Mouse (Mus musculus): ENCODE measurements around the gene Hmg20b. TPM values are rescaled to one million over a fixed set of nuclear protein-coding genes. Genes with fewer than 3 reads are reported as not detected.

Gene Hmg20b
- polyA plus RNA-seq, 1 experiment: 51.8 TPM

- Histone ChIP-seq H3K4me3 (ENCODE audit: low read depth, low read length) (no peak overlapping the region), H3K4me1 (ENCODE audit: control insufficient read depth, insufficient read depth, low read length) (peaks cover 4% of the 10 kb centered on the region), H3K9me3 (replicated peaks; ENCODE audit: control insufficient read depth, insufficient read depth, low read length, poor library complexity, severe bottlenecking) (no peaks in the 10 kb centered on the region), H3K36me3 (ENCODE audit: control insufficient read depth, insufficient read depth, low read length, poor library complexity, severe bottlenecking) (no peaks in the 10 kb centered on the region), H3K27me3 (ENCODE audit: control insufficient read depth, insufficient read depth, low read length, poor library complexity, severe bottlenecking) (no peaks in the 10 kb centered on the region), H3K9ac (ENCODE audit: low read depth, poor library complexity, severe bottlenecking) (no peak overlapping the region), H3K27ac (ENCODE audit: insufficient read depth, low read length) (no peak overlapping the region)
- TF ChIP-seq CTCF (IDR thresholded peaks at IDR 0.05; ENCODE audit: low read depth, low read length): no peak
- TF ChIP-seq EP300 (IDR thresholded peaks at IDR 0.05; ENCODE audit: insufficient read depth, low read depth, low read length): no peak
- TF ChIP-seq POLR2A (IDR thresholded peaks at IDR 0.05; ENCODE audit: insufficient read depth, low read length): no peak
Measured at GRCm38 (mm10) chr10:81297845-81298244, 52.4 kb downstream of the Hmg20b start.

- no peak overlapping the region for H3K27ac ChIP-seq (ENCODE audit: insufficient read depth, low read length)
Measured at GRCm38 (mm10) chr10:81297246-81297645, 53.0 kb downstream of the Hmg20b start.

More at GRCm38 (mm10) chr10:81297246-81297645, 53.0 kb downstream of the Hmg20b start:
- Histone ChIP-seq H3K36me3 (ENCODE audit: control insufficient read depth, insufficient read depth, low read length, poor library complexity, severe bottlenecking) (no peaks in the 10 kb centered on the region), H3K9ac (ENCODE audit: low read depth, poor library complexity, severe bottlenecking) (no peak overlapping the region), H3K9me3 (replicated peaks; ENCODE audit: control insufficient read depth, insufficient read depth, low read length, poor library complexity, severe bottlenecking) (no peaks in the 10 kb centered on the region), H3K4me1 (ENCODE audit: control insufficient read depth, insufficient read depth, low read length) (peaks cover 4% of the 10 kb centered on the region), H3K27me3 (ENCODE audit: control insufficient read depth, insufficient read depth, low read length, poor library complexity, severe bottlenecking) (no peaks in the 10 kb centered on the region), H3K4me3 (ENCODE audit: low read depth, low read length) (no peak overlapping the region)
- no peak for TF ChIP-seq CTCF (IDR thresholded peaks at IDR 0.05; ENCODE audit: low read depth, low read length)
- TF ChIP-seq EP300 (IDR thresholded peaks at IDR 0.05; ENCODE audit: insufficient read depth, low read depth, low read length): no peak
- no peak for TF ChIP-seq POLR2A (IDR thresholded peaks at IDR 0.05; ENCODE audit: insufficient read depth, low read length)

Other genes starting within 250 kb of the Hmg20b start
- 46.3 and 53.0 TPM in 2 replicates for gene Map2k2, start 244.6 kb downstream of the Hmg20b start, polyA plus RNA-seq (2011; ENCODE audit: insufficient read depth, insufficient read length, low read depth, missing spikeins)
- 12.6 and 14.4 TPM in 2 replicates for gene Zbtb7a, start 215.3 kb downstream of the Hmg20b start, polyA plus RNA-seq (2011; ENCODE audit: insufficient read depth, insufficient read length, low read depth, missing spikeins)
- gene Pias4, start 182.6 kb downstream of the Hmg20b start, polyA plus RNA-seq (2011; ENCODE audit: insufficient read depth, insufficient read length, low read depth, missing spikeins): 36.8 and 44.9 TPM in 2 replicates
- gene Eef2, start 173.8 kb downstream of the Hmg20b start, polyA plus RNA-seq (2011; ENCODE audit: insufficient read depth, insufficient read length, low read depth, missing spikeins): 2,442 and 2,478 TPM in 2 replicates
- gene Dapk3, start 167.5 kb downstream of the Hmg20b start, polyA plus RNA-seq (2011; ENCODE audit: insufficient read depth, insufficient read length, low read depth, missing spikeins): 61.2 and 64.8 TPM in 2 replicates
- not detected in 2 replicates for gene 4930442H23Rik, start 166.6 kb downstream of the Hmg20b start, polyA plus RNA-seq (2011; ENCODE audit: insufficient read depth, insufficient read length, low read depth, missing spikeins)
- not detected in 2 replicates for gene Nmrk2, start 148.4 kb downstream of the Hmg20b start, polyA plus RNA-seq (2011; ENCODE audit: insufficient read depth, insufficient read length, low read depth, missing spikeins)
- 0.88 and 0.91 TPM in 2 replicates for gene Atcay, start 119.6 kb downstream of the Hmg20b start, polyA plus RNA-seq (2011; ENCODE audit: insufficient read depth, insufficient read length, low read depth, missing spikeins)
- gene Zfr2, start 117.3 kb downstream of the Hmg20b start, polyA plus RNA-seq (2011; ENCODE audit: insufficient read depth, insufficient read length, low read depth, missing spikeins): 11.2 and 11.6 TPM in 2 replicates
- gene Matk, start 97.5 kb downstream of the Hmg20b start, polyA plus RNA-seq (2011; ENCODE audit: insufficient read depth, insufficient read length, low read depth, missing spikeins): 1.1 and 1.2 TPM in 2 replicates
- 52.2 and 63.7 TPM in 2 replicates for gene Mrpl54, start 83.5 kb downstream of the Hmg20b start, polyA plus RNA-seq (2011; ENCODE audit: insufficient read depth, insufficient read length, low read depth, missing spikeins)
- 25.8 and 26.4 TPM in 2 replicates for gene Apba3, start 83.5 kb downstream of the Hmg20b start, polyA plus RNA-seq (2011; ENCODE audit: insufficient read depth, insufficient read length, low read depth, missing spikeins)
- gene Tjp3, start 58.9 kb downstream of the Hmg20b start, polyA plus RNA-seq (2011; ENCODE audit: insufficient read depth, insufficient read length, low read depth, missing spikeins): 41.5 and 42.7 TPM in 2 replicates
- 28.3 and 31.5 TPM in 2 replicates for gene Pip5k1c, start 57.5 kb downstream of the Hmg20b start, polyA plus RNA-seq (2011; ENCODE audit: insufficient read depth, insufficient read length, low read depth, missing spikeins)
- gene Cactin, start 29.4 kb downstream of the Hmg20b start, polyA plus RNA-seq (2011; ENCODE audit: insufficient read depth, insufficient read length, low read depth, missing spikeins): 17.5 and 18.2 TPM in 2 replicates
- gene Tbxa2r, start 21.7 kb downstream of the Hmg20b start, polyA plus RNA-seq (2011; ENCODE audit: insufficient read depth, insufficient read length, low read depth, missing spikeins): 0.57 and 1.5 TPM in 2 replicates
- 1.0 and 1.2 TPM in 2 replicates for gene Gipc3, start 7.2 kb downstream of the Hmg20b start, polyA plus RNA-seq (2011; ENCODE audit: insufficient read depth, insufficient read length, low read depth, missing spikeins)
- 13.7 and 15.3 TPM in 2 replicates for gene Mfsd12, start 7.0 kb upstream of the Hmg20b start, polyA plus RNA-seq (2011; ENCODE audit: insufficient read depth, insufficient read length, low read depth, missing spikeins)
- gene 4930404N11Rik, start 15.3 kb upstream of the Hmg20b start, polyA plus RNA-seq (2011; ENCODE audit: insufficient read depth, insufficient read length, low read depth, missing spikeins): not detected in 2 replicates
- gene Fzr1, start 28.0 kb upstream of the Hmg20b start, polyA plus RNA-seq (2011; ENCODE audit: insufficient read depth, insufficient read length, low read depth, missing spikeins): 47.8 and 51.4 TPM in 2 replicates
- gene Dohh, start 33.9 kb upstream of the Hmg20b start, polyA plus RNA-seq (2011; ENCODE audit: insufficient read depth, insufficient read length, low read depth, missing spikeins): 52.9 and 70.3 TPM in 2 replicates
- 1.5 TPM in 1 of 2 replicates, not detected in the other for gene Gm48551, start 34.0 kb upstream of the Hmg20b start, polyA plus RNA-seq (2011; ENCODE audit: insufficient read depth, insufficient read length, low read depth, missing spikeins)
- gene Gm48552, start 38.5 kb upstream of the Hmg20b start, polyA plus RNA-seq (2011; ENCODE audit: insufficient read depth, insufficient read length, low read depth, missing spikeins): 1.1 TPM in 1 of 2 replicates, not detected in the other
- gene Smim24, start 42.6 kb upstream of the Hmg20b start, polyA plus RNA-seq (2011; ENCODE audit: insufficient read depth, insufficient read length, low read depth, missing spikeins): 4.8 and 5.3 TPM in 2 replicates
- 6.1 and 7.2 TPM in 2 replicates for gene Nfic, start 105.2 kb upstream of the Hmg20b start, polyA plus RNA-seq (2011; ENCODE audit: insufficient read depth, insufficient read length, low read depth, missing spikeins)
- 27.5 and 30.5 TPM in 2 replicates for gene Celf5, start 132.2 kb upstream of the Hmg20b start, polyA plus RNA-seq (2011; ENCODE audit: insufficient read depth, insufficient read length, low read depth, missing spikeins)
- 37.2 and 41.6 TPM in 2 replicates for gene Ncln, start 145.9 kb upstream of the Hmg20b start, polyA plus RNA-seq (2011; ENCODE audit: insufficient read depth, insufficient read length, low read depth, missing spikeins)
- 0.49 and 0.93 TPM in 2 replicates for gene S1pr4, start 149.7 kb upstream of the Hmg20b start, polyA plus RNA-seq (2011; ENCODE audit: insufficient read depth, insufficient read length, low read depth, missing spikeins)
- 11.2 and 11.6 TPM in 2 replicates for gene Gna15, start 173.7 kb upstream of the Hmg20b start, polyA plus RNA-seq (2011; ENCODE audit: insufficient read depth, insufficient read length, low read depth, missing spikeins)
- 32.0 and 35.3 TPM in 2 replicates for gene Gna11, start 194.7 kb upstream of the Hmg20b start, polyA plus RNA-seq (2011; ENCODE audit: insufficient read depth, insufficient read length, low read depth, missing spikeins)
- gene Aes, start 209.0 kb upstream of the Hmg20b start, polyA plus RNA-seq (2011; ENCODE audit: insufficient read depth, insufficient read length, low read depth, missing spikeins): 148 and 152 TPM in 2 replicates
- gene Tle2, start 224.1 kb upstream of the Hmg20b start, polyA plus RNA-seq (2011; ENCODE audit: insufficient read depth, insufficient read length, low read depth, missing spikeins): 3.1 and 3.8 TPM in 2 replicates

Measured in ES-Bruce4 (cell line).